Mouse (Mus musculus) kidney, postnatal 10 days (tissue): ENCODE results near the gene Slc7a5.

Source experiments
- DNase-seq: peaks from one replicate; pipeline ENCODE4 v3.0.0; 2021; ENCODE audit warnings: mixed read lengths

Slc7a5 gene

DNA sequence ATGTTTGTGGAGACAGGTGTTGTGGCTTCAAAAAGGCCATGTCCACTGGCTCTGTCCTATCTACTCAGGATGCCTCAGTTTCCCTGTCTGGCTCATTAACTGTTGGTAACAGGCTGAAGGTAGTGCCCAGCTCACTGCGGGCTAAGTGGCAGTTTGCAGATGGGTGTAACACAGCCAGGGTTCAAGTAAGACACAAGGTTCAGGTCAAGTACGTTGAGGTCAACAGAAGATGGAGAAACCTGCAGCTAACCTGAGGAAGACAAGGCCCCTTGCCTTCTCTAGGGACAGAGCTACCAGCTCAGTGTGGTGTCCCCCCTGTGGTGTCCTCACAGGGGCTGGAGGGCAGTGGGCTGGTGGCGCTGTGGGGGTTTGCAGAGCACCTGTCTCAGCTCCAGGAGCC lies 27.8 kb downstream of the Slc7a5 start:
- DNase-seq: no peak

DNA sequence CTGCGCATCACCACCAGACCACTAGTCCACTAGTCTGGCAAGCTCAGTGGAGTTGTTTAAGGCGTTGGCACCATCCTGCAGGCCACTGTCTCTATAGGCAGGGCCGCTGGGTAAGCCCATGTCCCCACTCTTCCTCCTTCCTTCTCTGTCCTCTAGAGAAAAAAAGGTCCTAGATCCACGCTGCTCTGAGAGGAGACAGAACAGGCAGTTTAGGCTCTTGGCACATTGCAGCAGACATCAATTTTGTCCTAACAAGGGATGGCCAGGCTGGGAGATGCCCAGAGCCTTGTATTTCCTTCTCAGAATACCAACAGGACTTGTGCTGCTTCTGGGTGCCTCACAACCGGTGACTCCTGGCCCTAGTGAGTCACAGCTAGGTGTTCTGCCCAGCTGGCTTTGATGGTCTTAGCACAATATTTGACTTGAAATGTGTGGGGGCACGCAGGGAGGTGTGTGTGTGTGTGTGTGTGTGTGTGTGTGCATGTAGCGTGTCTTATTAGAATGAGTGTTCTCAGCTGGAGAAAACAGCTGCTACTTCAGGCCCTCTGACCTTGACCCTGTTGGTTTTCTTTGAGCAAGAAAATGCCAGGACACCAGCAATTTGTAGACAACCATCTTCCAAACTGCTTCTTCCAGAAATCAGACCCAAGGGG lies 29.5 kb downstream of the Slc7a5 start:
- DNase-seq: peak; percentile 45

DNA sequence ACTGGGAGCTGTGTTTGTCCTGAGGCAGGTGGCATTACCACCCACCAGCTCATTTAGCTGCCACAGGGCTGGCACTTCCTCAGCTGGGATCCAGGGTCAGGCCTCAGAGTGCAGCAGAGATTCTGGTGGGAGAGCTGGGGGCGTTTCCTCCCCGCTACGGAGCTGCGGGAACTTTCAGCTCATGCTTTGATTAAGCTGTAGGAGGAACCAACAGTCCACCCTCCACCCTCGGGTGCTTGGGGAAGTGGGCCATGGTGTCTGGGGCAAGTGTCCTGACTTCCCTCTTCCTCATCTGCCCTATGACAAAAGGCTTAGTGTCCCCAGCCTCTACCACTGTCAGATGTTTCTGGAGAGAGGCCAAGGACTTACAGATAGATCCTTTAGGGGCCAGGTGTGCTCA lies 30.3 kb downstream of the Slc7a5 start:
- no peak for DNase-seq

DNA sequence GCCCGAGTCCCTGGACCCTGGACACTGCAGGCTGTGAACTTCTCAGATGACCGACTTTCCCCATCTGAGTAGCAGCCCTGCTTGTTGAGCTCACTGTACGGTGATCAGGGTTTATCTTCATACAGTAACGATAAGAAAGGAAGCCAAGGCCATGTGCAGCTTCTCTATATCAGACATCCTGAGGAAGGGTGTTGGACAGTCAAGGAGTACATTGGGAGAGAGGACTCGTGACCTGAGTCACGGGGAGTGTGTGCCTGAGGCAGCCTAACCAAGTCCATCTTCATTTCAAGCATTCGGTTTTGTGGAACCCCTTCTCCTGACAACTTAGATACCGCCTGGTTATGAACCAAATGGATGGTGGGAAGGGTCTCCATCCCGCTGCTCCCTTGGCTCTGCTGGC lies 32.0 kb downstream of the Slc7a5 start:
- no peak for DNase-seq

DNA sequence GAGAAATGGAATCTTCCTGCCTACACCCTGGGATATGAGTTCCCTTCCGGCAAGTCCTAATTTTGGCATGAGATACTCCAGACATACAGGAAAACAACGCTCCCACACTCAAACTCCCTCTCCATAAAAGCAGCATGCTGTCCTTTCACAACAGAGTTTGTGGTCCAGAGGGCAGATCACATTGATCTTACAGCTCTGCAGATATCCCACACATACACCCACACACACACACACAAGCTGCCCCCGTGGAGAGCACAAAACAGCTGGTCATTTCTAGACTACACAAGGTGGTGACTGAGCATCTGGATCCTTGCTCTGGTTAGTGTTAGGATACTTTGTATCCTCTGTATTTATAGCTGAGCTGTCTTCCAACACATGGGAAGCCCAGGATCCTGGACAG lies 32.4 kb downstream of the Slc7a5 start:
- DNase-seq: no peak

DNA sequence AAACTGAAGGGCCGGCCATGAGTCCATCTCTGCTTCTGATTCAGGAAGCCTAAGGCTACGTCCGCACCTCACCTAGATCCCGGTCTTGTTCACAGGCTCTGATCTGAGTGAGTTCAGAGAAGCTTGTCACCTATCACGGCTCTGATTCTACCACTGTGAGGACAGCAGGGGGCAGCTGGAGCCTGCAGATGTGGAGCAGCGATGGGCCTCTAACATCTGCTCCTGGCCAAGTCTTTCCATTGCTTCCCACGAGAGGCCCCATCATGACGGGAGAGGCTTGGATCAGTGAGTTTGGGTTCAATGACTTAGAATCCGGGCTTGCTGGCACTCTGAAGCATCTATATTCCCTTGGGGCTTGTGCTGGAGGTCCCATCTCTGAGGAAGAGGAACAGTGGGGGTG lies 33.5 kb downstream of the Slc7a5 start:
- DNase-seq: peak; percentile 83

DNA sequence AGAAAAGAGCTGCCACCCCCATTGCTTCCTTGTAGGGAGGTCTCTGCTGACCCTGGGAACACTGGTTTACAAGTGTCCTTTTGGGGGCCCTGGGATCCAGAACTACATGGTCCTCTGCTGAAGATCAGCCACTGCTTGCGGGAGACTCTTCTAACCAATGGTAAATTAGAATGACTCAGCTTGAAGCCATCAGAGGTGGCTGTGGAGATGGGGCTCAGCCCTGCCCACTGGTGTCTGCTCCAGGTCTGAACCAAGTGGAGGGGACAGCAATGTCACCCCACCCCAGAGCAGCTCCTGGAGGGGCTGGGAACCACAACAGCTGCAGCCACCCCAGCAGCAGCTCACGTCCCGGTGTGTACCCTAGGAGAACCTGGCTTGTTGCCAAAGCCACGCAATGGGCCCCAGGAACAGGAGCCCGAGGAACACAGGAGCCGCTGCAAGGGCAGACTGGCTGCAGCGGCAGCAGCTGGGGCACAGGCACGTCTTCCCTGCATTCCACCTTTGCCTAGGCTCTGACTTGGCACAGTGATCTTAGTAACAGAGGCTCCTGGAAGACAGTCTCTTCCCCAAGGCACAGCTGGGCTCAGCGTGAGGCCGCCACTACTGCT lies 35.6 kb downstream of the Slc7a5 start:
- peak; percentile 47 for DNase-seq

DNA sequence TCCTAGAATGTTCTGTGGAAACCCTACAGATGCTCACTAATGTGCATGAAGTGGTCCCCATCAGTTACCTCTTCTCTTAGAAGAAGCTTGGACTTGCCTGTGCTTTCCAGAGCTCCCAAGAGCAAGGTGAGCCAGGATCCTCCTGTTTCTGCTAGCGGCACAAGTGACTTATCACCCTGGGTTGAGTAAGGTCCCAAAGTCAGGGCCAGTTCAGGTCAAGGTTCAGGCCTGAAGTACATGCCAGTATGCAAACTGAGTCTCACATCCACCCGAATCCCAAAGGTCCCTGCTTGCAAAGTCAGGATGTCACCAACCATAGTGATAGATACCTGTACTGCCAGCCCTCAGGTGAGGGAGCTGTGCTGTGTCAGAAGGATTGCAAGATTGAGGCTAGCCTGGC lies 37.3 kb downstream of the Slc7a5 start:
- DNase-seq: no peak

DNA sequence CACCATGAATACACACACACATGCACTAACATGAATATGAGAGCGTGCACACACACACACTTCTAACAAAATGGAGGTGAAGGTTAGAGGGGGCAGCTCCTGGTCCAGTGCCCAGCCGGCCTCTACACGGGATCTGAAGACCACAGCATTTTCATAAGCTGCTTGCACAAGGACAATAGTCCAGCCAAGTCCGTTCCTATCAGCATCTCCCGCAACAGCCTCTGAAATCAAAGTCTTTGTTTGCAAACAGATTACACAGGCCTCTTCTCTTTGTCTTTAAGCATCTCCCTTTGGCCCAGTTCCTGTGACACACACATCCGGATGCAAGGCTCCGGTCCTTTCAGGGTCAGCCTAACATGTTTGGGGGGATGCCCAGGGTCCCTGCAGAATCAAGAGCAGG lies 38.6 kb downstream of the Slc7a5 start:
- DNase-seq: no peak

DNA sequence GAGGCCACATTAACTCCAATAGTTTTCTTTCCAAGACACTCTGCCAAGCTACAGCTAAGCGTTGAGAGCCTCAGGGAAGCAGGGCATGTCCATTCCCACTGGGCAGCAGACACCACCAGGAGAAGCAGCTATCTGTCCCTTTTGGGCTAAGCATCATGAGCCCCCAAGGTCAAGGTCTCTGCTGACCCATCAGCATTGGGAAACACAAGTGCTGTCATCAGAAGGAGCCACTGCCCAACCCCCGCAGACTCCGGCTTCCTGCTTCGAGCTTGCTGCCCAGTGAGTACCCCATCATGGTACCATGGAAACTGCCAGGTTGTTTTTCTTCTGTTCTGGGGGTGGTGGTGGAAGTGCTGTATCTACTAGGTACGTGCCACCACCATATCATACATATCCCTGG lies 39.3 kb downstream of the Slc7a5 start:
- DNase-seq: no peak

DNA sequence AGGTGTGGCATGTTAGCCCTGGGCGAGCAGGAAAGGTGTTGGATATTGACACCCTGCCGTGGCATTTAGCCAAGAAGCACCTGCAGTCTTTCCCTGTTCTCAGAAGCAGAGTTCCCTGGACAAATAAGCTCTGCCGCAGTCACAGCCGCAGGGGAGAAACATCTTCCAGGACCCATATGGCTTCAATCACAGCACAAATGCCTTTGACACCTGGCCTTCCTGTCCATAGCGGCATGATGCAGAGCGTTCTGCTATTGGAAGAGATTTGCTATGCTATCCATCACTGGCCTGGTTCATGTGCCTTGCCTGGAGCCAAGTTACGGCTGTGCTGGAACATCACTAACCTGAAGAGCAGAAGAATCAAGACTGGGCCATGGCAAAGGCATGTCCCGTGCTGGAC lies 42.1 kb downstream of the Slc7a5 start:
- DNase-seq: no peak

DNA sequence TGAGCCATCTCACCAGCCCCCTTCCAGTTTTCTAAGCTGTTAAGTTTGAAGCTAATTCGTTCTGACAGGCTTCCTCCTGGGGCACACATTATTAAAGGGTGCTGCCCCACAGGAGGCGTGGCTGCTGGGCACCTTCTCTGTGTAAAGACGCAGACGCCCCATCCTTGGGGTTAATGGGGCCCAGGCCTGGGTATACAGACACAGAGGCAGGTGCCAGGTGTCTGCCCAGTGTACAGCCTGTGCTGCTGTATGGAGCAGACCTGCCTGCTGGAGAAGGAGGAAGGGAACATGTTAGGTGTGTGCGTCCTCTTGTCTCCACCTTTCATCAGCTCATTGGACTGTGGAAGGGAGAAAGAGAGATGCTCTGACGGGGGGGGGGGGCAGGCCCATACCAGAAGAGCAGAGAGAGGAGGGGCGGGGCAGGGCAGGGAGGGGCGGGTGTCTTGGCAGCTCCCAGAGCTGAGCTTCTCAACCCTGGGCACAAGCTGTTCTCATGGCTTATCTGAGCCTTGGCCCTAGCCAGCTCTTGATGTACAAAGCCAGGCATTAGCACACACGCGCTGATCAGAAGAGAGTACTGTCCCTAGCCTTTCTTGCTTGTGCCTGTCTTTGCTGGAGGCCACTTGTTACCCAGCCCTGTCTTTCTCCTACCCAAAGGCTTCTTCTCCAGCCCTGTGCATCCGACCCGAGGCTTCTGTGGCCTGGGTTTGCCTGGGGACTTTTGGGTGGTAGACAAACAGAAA lies 45.5 kb downstream of the Slc7a5 start:
- no peak for DNase-seq

DNA sequence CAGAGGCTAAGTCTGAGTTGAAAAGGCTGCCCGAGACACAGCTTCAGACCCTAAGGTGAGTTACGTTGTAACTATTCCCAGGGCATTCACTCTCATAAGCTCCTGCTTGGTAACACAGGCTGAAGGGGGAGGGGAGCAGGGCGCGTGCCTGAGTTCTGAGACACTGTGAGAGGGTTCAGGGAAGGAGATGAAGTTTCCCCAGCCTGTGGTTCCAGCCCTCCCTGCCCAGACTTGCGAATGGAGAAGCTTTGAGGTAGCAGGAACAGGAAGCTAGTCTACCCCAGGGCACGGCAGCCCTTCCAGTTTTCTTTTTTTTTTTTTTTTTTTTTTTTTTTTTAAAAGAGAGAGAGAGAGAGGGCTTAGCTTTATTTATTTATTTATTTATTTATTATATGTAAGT lies 46.2 kb downstream of the Slc7a5 start:
- no peak for DNase-seq

DNA sequence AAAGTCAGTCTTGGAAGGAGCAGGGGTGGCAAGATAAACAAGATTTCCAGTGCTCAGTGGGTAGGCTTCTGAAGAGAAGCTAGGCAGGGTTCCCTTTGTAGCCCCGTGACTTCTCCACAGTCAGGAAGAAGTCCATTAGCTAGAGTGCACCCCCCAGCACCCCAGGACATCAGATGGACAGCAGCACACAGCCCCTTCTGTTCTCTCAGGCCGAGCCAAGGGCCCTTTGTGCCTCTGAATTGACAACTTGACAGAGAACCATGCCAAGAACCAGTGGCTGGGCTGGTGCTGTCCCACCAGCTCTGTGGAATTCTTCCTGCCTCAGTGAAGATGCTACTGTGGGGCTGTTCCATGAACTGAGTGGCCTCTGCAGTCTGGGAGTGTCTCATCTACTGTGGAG lies 49.7 kb downstream of the Slc7a5 start:
- no peak for DNase-seq

DNA sequence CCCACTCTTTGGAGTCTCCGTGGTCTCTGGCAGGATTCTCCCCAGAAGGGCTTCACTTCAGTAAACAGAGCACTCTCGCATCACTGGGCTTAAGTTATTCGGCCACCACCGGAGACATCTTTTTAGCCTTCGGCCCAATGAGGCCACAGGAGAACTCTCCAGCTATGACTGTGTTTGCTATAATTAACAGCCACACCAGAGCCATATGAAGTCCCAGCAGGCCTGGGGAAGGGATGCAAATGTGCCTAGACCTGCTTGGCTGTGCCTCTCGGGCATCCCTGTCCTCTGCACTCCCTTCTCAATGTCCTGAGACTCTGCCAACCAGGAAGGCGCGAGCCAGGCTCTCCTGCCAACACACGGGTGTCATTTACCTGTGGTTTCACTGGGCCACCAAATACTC lies 50.2 kb downstream of the Slc7a5 start:
- DNase-seq: no peak

DNA sequence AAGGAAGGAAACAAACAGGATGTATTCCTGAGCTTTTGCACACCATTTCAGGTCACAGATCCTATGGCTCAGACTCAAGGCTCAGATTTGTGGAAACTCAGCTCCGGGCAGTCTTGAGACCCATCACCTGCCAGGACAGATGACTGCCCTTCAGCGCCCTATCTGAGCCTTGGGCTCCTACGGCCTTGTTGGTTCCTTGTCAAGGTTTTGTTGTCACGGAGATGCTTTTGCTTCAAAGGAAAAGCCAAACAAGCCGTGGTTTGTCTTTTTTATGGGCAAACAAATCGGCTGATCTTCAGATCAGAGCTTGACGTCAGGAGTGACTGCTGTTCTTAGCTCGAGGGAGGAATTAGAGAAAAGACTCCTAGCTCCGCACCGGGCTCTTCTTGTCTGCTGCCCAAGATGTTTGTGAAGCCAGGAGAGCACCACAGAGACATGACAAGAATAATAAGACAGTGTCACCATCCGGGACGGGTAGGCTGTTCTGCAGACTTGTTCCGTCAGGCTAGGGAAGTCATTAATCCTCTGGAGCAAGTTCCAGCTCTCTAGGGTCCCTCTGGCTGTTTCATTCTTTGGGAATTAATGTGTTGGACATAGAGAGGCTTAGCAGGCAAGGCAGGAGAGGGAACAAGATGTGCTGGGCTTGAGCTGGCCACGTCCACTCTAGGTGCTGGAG lies 51.3 kb downstream of the Slc7a5 start:
- DNase-seq: no peak

DNA sequence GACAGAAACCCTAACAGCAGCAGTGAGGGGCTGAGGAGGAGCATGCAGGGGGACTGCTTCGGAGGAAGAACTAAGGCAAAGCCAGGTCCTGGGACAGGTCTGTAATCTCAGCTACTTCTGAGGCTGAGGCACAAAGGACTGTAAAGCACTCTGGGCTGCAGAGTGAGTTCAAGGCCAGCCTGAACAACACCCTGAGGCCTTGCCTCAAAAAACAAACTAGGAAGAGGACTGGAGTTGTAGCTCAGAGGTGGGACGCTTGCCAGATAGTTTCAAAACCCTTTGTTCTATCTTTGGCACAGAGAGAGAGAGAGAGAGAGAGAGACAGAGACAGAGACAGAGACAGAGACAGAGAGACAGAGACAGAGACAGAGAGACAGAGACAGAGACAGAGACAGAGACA lies 53.9 kb downstream of the Slc7a5 start:
- DNase-seq: no peak

DNA sequence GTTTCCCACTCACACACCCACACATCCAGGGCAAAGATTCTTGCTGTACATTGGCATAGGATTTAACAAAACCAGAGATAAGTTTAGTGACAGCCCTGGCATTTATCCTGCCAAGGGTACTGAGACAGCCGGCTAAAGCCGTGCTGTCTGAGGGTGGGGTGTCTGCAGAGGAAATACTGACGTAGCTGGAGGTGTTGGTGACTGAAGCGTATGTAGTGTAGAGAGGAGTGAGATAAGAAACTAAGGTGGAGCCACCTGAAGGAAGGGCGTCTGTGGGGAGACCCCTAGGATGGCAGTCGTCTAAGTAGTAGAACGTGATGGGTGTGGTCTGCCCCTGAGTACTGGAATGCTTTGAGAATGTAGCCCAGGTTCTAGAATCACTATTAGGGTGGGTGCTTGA lies 55.0 kb downstream of the Slc7a5 start:
- no peak for DNase-seq

DNA sequence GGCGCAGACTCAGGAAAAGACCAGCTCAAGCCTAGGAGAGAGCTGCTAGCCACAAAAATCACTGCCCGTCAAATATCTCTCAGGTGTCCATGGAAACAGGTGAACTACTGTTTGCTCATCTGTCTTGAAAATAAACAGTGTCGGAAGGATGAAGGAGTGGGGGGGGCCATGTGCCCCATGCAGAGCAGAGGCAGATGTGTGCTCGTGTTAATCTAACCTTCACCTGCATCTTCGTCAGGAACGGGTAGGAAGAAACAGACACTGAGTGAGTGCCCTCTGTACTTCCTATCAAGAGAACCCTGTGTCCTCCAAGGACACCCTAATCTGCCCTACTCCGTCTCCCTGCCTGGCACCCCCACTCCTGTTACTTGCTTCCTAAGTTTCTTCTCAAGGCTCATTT lies 55.8 kb downstream of the Slc7a5 start:
- no peak for DNase-seq

DNA sequence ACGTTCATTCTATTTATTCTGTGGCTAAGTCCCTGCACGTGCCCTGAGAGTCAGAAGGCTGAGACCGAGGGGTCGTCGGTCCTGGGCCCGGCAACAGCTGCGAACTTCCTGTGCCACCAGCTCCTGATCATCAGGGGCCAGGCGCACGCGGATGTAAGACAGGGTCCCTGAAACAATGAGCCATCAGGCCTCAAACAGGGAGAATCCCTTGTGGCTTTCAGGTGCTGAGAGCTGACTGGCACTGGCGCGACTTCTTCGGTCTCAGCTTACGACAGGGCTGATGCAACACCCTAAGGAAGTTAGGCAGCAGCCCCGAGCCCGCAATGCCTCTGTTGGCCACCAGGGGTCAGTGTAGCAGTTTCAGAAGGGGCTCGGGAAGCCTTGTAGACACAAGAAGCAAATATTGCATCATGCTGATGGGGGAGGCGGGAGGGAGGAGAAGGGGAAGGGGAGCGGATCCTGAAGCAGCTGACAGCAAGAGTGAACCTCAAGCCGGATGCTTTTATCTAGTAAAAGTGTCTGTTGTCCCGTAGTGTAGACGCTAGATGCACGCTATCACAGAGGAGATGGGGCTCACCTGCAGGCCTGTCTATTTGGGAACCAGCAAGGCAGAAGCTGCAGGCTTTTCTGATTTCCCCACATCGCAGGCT lies 56.5 kb downstream of the Slc7a5 start:
- peak; percentile 97 for DNase-seq

DNA sequence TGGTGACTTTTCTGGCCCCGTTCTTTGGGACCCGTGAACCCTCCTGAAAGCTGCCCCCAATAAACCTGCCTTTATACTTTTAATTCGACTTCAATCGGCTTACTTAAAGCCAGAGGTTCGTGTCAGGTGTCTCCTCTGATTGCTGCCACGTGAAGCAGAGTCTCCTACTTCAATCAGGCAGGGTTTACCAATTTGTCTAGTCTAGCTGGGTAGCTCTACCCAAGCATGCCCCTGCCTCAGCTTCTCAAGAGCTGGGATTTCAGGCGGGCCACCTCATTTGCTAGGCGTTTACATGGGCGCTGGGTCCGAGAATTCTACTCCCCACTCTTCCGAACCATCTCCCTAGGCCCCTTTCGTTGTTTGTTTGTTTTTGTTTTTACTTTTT lies 57.1 kb downstream of the Slc7a5 start:
- DNase-seq: no peak

DNA sequence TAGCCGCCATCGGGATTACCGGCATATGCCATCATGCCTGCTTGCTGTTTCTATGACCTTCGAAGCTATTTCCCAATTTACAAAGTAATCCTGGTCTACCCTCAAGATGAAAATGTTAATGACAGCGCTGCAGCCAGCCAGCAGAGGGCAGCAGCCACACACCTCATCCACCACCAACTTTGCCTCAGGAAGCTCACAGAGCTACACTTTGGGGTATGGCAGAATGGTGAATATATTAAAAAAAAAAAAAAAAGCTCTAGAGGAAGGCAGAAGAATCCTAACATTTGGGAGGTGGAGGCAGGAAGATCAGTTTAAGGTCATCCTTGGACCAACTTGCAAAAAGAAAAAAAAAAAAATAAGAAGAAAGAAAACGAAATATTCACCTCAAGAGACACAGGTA lies 57.5 kb downstream of the Slc7a5 start:
- peak; percentile 79 for DNase-seq

DNA sequence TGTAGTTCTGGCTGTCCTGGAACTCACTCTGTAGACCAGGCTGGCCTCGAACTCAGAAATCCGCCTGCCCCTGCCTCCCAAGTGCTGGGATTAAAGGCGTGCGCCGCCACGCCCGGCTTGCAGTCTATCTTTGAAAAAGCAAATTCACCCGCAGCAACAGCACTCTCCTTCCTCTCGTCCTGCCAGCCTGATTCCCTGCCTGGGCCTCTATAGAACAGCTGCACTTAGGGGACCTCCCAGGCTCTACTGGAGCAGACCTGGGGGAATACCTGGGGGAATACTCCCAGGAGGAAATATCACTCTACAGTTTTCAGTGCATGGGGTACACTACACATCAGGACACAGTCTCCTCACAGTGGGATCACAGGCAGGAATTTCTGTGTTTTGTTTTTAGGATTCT lies 58.2 kb downstream of the Slc7a5 start:
- no peak for DNase-seq
